Mouse (Mus musculus): ENCODE measurements around the gene Ptprj.
"Not testable (repeated sequence)": the region's sequence is repeated elsewhere in the genome, so short reads cannot be mapped to it uniquely, and the experiment has no call there.

The Ptprj gene

GRCm38 (mm10) chr2:90476792-90477191 is 103.7 kb downstream of the Ptprj start:
- DNase-seq: no peak

DNA sequence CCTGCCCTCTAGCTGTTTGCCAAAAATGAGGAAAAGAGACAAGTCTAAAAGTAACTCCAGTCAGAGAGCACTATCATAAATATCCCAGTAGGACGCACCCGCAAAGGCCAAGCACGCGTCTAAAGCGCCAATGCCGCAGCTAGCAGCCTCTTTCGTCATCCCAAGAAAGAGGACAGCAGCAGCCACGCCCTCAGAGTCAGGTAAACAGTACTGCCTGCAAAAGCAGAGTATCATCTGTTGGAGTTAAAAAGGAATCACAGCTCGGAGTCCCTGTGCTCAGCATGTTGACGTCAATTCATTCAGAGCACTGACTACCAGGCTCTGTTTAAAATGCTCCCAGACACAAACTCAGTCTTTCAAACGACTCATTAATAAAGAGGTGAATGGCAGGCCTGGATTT is 104.1 kb downstream of the Ptprj start:
- DNase-seq: no peak

- DNase-seq: peak; percentile 94 to 95
These were observed 105.6 kb downstream of the Ptprj start for GRCm38 (mm10) chr2:90474593-90475405.

DNA sequence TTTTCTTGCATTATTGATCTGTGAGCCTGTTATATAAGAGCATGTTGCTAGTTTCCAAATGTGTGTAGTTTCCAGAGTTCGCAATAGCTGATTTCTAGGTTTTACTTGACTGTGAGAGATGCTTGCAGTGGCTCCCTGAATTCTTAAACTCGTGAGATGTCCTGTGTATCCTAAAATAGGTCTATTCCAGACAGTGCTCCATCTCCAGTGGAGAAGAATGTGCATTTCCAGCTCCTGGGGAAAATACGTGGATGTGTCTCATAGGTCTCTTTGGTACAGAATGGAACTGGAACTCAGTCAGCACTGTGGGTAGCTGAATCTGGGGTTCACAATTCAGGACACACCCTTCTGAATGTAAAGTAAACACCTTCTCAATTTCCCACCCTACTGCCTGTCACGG is 107.7 kb downstream of the Ptprj start:
- DNase-seq: no peak

DNA sequence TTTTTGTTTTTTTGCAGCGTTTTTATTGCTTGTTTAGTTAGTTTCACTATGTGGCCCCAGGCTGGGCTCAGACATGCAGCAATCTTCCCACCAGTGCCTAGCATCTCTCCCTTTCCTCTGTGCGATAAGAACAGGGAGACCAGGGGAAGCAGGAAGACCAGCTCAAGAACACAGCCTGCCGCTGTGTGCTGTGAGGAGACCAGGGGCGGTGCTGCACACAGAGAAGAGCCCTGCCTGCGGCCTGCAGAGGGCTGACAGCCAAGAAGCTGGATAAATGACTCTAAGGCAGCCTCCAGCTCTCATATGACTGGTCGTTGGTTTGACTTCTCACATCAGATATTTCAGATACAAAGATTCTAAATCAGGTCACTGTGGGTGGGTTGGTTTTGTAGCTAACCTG is 110.3 kb downstream of the Ptprj start:
- DNase-seq: no peak

DNA sequence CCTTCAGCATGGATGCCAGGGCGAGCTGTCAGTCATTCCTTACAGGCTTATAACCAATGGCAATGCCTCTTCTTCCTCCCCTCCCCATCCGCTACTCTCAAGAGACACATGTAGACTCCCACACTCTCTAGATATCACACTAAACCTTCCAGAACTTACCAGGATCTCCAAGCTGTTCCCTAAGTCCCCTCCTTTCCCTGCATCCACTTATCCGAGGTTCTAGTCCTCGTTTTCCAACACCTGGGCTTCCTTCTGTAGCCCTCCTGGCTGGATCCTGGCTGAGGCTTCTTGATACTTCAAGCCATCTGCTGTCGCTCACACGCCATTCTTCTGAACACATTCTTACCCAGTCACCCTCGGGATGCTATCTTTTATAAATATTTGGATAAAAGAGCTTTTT is 114.0 kb downstream of the Ptprj start:
- peak in 1 of 2 experiments; percentile 7 for DNase-seq

GRCm38 (mm10) chr2:90463735-90464134 is 116.7 kb downstream of the Ptprj start:
- DNase-seq: no peak

GRCm38 (mm10) chr2:90462252-90462651 is 118.2 kb downstream of the Ptprj start:
- no peak for DNase-seq

GRCm38 (mm10) chr2:90457946-90458345 is 122.5 kb downstream of the Ptprj start:
- no peak for DNase-seq

- no peak for DNase-seq
These were observed 128.1 kb downstream of the Ptprj start for GRCm38 (mm10) chr2:90452380-90452779.

GRCm38 (mm10) chr2:90448967-90449740 is 131.3 kb downstream of the Ptprj start:
- DNase-seq: peak in 1 of 2 experiments; percentile 32

DNA sequence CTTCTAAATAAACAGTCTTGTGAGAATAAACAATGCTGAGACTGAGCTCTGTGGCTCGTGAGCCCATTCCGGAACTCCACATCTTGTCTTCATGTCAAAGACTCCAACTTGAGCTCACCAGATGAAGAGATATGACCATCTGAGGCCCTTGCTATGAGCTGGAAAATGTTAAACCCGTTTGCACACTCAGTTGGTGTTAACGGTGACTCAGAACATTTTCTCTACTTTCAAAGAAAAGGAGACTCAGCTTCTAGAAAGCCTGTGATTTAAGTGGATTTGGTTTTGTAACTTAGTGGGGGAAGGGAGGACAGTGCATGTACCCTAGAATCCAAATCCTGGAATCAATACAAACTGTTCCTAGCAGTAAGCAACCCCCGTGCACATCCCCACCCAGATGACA is 136.6 kb downstream of the Ptprj start:
- DNase-seq: peak in 1 of 2 experiments; percentile 19

DNA sequence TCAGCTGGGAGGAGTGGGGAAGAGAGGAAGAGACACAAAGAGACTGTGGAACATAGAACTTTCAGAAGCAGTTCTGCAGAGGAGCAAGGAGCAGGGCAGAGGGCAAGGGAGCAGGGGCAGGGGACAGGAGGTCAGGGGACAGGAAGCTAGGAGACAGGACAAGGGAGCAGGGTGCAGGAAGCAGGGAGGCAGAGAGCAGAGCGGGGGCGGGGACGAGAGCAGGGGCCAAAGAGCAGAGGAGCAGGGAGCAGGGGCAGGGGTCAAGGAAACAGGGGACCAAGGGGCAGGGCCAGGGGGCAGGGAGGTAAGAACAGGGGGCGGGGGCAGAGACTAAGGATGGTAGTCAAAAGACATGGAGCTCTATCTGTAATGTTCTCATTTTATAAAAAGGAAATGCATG is 138.6 kb downstream of the Ptprj start:
- peak; percentile 32 to 75 for DNase-seq

DNA sequence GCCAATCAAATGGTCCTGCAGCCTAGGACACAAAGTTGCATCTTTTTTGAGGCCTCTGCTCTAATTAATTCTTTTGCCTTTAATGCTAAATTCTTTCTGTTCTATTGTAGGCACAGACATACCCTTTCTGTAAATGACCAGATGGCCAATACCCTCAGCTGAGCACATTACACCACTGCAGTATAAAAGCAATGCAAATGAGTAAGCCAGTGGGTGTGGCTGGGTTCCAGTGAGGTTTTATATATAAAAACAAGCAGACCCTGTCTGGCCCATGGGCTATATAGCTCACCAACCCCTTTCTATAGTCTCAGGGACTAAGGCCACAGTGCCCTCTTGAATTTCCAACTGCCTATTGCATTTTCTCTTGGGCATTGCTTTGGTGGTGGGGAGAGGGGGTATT is 140.3 kb downstream of the Ptprj start:
- DNase-seq: not testable (repeated sequence)

DNA sequence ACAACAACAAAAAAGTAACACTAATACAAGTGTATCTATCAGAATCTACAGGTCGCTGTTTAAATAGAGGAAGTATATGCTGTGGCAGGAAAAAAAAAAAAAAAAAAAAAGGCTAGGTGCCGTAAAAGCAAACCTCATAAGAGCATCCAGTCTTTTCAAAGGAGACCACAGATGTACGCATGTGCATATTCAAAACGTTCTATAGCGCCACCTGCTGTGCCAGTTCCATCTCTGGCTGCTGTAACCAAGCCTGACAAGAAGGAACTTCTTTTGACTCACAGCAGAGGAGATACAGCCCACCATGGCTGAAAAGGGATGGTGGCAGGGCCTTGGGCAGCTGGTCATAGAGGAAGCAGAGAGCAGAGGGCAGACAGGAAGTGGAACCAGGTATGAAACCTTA is 143.0 kb downstream of the Ptprj start:
- DNase-seq: not testable (repeated sequence)

DNA sequence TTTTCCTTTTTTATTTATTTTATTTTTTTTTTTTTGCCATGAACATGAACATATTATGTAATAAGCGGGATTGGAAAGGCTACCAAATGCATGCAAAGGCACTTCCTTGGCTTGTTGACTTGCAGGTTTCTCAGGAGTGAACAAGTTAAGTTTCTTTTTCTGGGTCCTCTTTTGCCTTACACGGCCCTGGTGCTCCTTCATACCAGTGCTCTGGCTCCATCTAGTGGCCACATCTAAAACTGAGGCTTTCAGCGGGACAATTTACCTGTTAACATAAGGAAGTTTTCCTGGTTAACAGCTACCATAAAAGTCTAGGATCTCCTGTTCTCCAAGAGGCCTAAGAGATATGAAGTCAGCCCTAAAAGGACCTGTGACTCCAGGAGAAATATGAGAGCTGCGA is 150.7 kb downstream of the Ptprj start:
- not testable (repeated sequence) for DNase-seq

GRCm38 (mm10) chr2:90428988-90429717 is 151.3 kb downstream of the Ptprj start:
- not testable (repeated sequence) for DNase-seq

- not testable (repeated sequence) for DNase-seq
These were observed 155.5 kb downstream of the Ptprj start for GRCm38 (mm10) chr2:90424937-90425336.

- not testable (repeated sequence) for DNase-seq
These were observed 158.2 kb downstream of the Ptprj start for GRCm38 (mm10) chr2:90422282-90422681.

DNA sequence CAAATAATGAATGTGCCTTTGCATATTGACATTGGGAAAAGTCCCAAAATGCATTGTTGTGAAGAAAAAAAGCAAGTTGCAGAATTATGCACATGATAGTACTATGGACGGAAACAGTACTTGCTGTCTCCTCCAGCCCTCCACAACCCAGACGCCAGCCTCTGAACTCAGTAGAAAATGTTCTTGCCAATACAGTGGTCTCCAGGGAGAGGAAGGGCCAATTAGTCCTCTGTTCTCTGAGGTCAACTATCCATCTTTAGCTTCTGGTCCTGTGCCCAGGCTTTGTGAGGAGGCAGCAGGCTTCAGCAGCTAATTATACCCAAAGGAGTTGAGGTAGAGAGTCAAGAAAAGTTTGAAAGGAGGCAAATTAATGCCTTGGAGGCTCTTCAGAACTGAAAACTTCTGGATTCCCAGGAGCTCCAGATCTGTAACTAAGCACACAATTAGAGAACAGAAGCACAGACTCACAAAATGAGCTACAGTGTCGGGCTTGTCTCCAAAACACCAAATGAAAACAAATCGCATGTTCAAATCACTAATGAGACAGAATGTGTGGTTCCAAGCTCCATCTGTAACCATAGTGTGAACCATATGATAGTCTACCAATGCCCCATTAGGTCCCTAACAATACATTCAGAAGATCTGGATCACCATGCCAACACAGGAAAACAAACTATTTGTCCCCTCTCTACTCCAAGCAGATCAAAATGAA is 166.2 kb downstream of the Ptprj start:
- DNase-seq: not testable (repeated sequence)

DNA sequence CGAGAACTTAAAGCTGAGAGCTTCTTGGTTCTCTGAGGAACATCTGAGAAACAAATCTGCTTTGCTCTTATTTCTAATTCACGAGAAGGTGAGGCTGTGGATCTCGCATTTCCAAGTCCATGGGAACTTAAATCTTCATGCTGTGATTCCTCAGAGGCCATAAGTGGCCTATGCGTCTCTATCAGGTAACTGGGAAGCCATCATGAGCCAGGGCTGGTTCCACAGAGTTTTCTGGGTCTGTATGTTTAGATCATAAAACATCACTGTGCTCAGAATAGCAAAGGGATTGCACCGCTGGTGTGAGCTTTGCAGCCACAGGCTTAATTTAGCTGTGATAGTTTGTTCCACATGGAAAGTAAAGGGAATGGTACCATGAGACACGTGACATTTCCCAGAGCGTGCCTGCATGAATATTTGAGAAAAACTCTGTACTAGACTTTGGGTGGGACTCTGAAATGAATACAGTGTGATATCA is 181.8 kb downstream of the Ptprj start, which contains the start of gene Olfr1274-ps:
Olfr1274-ps (plus strand) TSS at position 51 of the 475 bp plus-strand sequence.
- DNase-seq: not testable (repeated sequence)

All from kidney, postnatal 25 days (tissue).